Mouse (Mus musculus) right cerebral cortex, adult 2 months (tissue): ENCODE data around the gene Mllt3.
A peak's percentile ranks its signal among the peaks of the same experiment; 100 is the strongest.

Experiments used
- DNase-seq, 2 experiments: peaks; one replicate each; pipeline ENCODE4 v3.0.0; 2021 to 2022; ENCODE audit warnings: low spot score in 2 of 2

The Mllt3 gene

GRCm38 (mm10) chr4:87953268-87953667 lies 79.9 kb downstream of the Mllt3 start:
- no peak for DNase-seq

GRCm38 (mm10) chr4:87949451-87949850 lies 83.7 kb downstream of the Mllt3 start:
- DNase-seq, result no peak

- DNase-seq, result no peak
Observed at GRCm38 (mm10) chr4:87944320-87944719, 88.8 kb downstream of the Mllt3 start.

DNA sequence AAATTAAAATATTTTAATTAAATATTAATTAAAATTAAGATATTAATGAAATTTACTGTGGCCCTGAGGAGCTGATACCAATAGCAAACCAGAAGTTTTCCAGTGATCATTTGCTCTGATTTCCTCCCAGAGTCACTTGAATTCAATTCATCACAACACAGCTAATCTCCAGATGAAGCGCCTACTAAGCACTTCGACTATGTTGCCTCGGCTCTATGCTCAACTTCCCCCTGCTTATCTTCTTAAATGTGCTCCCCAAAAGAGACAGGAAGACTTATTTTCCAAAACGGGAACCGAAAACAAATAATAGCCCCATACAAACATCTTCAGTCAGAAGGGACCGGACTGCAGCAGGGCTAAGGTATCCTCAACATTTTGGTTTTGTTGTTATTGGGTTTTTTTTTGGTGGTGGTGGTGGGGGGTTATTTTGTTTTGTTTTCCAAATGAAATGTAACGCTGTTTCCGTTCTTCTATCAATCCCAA lies 90.2 kb downstream of the Mllt3 start:
- no peak for DNase-seq

- no peak for DNase-seq
Observed at GRCm38 (mm10) chr4:87939474-87940154, 93.5 kb downstream of the Mllt3 start.

GRCm38 (mm10) chr4:87936326-87936725 lies 96.8 kb downstream of the Mllt3 start:
- DNase-seq, result no peak

DNA sequence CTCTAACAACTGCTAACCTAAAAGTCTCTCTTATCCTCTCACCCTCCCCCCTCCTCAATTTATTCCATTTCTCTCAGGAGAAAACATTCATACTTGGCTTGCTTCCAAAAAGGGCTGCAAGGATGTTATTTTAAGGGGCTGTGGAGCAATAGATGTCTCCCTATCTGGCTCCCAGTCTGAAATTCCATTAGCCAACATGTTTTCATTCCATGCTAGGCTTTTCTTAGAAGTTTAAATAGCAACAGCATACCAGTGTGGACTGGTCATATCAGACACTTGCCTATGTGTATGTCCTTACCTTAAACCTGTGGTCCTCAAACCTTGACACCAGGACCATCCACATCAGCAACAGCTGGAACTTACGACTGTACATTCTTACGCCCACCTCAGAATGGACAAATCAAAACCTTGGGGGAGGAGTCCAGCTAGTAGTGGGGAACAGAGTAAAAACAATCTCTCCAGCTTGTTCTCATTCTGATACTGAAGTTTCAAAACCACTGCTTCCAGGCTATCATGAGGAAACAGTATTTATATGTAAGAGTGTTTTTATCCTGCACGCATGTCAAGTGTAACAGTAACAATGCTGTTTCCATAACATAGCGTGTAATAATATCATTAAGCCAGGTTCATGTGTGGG lies 99.3 kb downstream of the Mllt3 start:
- no peak for DNase-seq

GRCm38 (mm10) chr4:87930356-87931245 lies 102.6 kb downstream of the Mllt3 start:
- DNase-seq, result no peak

- no peak for DNase-seq
Observed at GRCm38 (mm10) chr4:87928603-87929199, 104.5 kb downstream of the Mllt3 start.

- DNase-seq, result no peak
Observed at GRCm38 (mm10) chr4:87927354-87927753, 105.8 kb downstream of the Mllt3 start.

GRCm38 (mm10) chr4:87920664-87921063 lies 112.5 kb downstream of the Mllt3 start:
- DNase-seq, result no peak

- DNase-seq, result no peak
Observed at GRCm38 (mm10) chr4:87911172-87911994, 121.8 kb downstream of the Mllt3 start.

DNA sequence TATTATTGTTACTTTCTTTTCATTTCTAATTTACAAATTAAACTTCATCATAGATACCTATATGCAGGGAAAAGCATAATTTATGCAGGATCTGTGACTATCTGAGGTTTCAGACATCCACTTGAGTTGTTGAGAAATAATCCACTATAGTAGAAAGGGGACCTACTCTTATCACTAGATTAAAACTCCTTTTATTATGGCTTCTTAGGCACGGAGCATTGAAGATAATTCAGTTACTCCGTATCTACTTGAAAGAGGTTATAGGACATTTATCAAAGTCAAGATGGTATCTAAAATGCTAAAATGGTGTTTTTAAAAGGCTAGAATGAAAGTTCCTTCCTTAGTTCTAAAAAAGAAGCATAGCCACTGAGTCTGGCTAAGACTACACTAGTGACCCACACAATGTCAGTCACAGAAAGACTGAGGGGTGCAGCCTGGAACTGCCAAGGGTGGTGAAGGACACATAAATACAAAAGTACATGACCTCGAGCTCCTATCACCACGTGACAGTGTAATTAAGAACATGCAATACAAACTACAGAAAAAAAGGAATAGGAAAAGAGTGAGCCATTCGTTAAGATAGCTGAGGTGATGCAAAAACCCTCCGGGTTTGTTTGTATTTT lies 127.9 kb downstream of the Mllt3 start:
- no peak for DNase-seq

- DNase-seq, result no peak
Observed at GRCm38 (mm10) chr4:87904722-87905121, 128.4 kb downstream of the Mllt3 start.

GRCm38 (mm10) chr4:87902584-87902983 lies 130.6 kb downstream of the Mllt3 start:
- no peak for DNase-seq

DNA sequence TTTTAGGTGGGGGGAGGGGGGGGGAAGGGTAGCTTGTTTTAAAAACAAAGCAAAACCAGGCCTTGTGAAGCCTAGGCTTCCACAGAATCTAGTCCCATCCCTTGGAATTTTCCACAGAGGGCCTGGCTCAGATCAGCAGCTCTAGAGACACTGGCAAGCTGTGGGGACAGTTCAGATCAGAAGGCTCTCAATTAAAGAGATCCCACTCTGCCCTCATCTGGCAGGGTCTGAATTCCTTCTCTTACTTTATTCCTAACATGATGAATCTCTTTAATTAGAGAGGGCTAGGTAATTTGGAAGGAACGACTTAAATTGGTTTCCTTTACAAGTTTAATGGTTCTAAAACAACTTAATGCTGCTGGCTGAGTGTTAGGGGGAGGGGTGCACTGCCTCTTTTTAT lies 132.0 kb downstream of the Mllt3 start:
- DNase-seq, result no peak

GRCm38 (mm10) chr4:87893498-87893897 lies 139.7 kb downstream of the Mllt3 start:
- no peak for DNase-seq

- no peak for DNase-seq
Observed at GRCm38 (mm10) chr4:87893012-87893411, 140.2 kb downstream of the Mllt3 start.

GRCm38 (mm10) chr4:87883225-87883875 lies 149.8 kb downstream of the Mllt3 start:
- DNase-seq, result peak; percentile 14 to 25

- no peak for DNase-seq
Observed at GRCm38 (mm10) chr4:87881995-87882394, 151.2 kb downstream of the Mllt3 start.
